Mouse (Mus musculus) liver, embryonic 13.5 days (tissue): ENCODE measurements around the gene Kcns1. TPM values are rescaled to one million over a fixed set of nuclear protein-coding genes. Genes with fewer than 3 reads are reported as not detected.

Experiments
- ATAC-seq: fragments of 200-750 bp; cut with Nextera tagmentation; 2 replicates; pipeline ENCODE4 v1.8.0; 2017; ENCODE audit warnings: low read depth, mild to moderate bottlenecking, moderate number of reproducible peaks, moderate library complexity
- DNase-seq: peaks from one replicate; pipeline ENCODE4 v3.0.0; 2022
- H3K27ac ChIP-seq: fragments of 300-500 bp; sonication (generic); 2 replicates; pipeline ENCODE4 v1.5.1; 2015; ENCODE audit warnings: moderate library complexity, mild to moderate bottlenecking, inconsistent platforms
- H3K27me3 ChIP-seq: fragments of 300-500 bp; sonication (generic); 2 replicates; pipeline ENCODE4 v1.6.1; 2015; ENCODE audit warnings: mild to moderate bottlenecking, inconsistent platforms
- H3K36me3 ChIP-seq: fragments of 300-500 bp; sonication (generic); 2 replicates; pipeline ENCODE4 v1.6.1; 2015; ENCODE audit warnings: mild to moderate bottlenecking, inconsistent platforms
- H3K4me1 ChIP-seq: fragments of 300-500 bp; sonication (generic); replicated peaks from 2 replicates; pipeline ENCODE4 v1.6.1; 2015; ENCODE audit warnings: inconsistent platforms
- H3K4me2 ChIP-seq: fragments of 300-500 bp; sonication (generic); 2 replicates; pipeline ENCODE4 v1.6.1; 2015; ENCODE audit warnings: inconsistent platforms, mild to moderate bottlenecking, moderate library complexity
- H3K4me3 ChIP-seq: fragments of 300-500 bp; sonication (generic); replicated peaks from 2 replicates; pipeline ENCODE4 v1.5.1; 2015; ENCODE audit warnings: mild to moderate bottlenecking, inconsistent platforms
- H3K9ac ChIP-seq: fragments of 300-500 bp; sonication (generic); 2 replicates; pipeline ENCODE4 v1.6.1; 2015; ENCODE audit warnings: mild to moderate bottlenecking, inconsistent platforms
- H3K9me3 ChIP-seq: fragments of 300-500 bp; sonication (generic); replicated peaks from 2 replicates; pipeline ENCODE4 v1.6.1; 2016; ENCODE audit warnings: inconsistent platforms
- WGBS: fragments of 180-500 bp; shearing (Covaris S2); methylation state at CpG from one replicate; pipeline ENCODE4 v1.1.7; 2015; ENCODE audit not compliant: insufficient replicate concordance; 5-methylcytosine and 5-hydroxymethylcytosine counted together
- polyA plus RNA-seq: library from polyadenylated mRNA; unstranded; fragments of >200 nt; fragmentation: Nextera tagmentation; extraction: Ambion mirVana; gene quantifications from 2 replicates; pipeline ENCODE4 v1.2.1, GENCODE M21; 2015

Kcns1 gene
- polyA plus RNA-seq, 1 experiment from 2014 or later = not detected

DNA sequence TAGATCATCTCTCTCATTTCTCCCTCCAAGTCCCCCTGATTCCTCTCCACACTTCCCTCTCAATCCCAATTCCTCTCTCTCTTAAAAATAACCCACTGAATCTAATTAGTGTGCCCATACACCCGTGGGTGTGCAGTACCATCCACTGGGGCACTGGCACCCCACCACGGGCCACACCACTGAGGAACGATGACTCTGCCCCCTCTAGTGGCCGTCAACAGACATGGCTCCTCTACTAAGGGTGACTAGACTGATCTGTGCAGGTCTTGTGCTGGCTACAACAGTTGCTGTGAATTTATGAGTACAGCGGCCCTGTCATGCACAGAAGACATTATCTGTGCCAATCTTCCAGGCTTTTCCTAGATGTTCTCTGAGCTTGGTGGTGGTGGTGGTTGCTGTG is 17.8 kb upstream of the Kcns1 start:
- WGBS = 16% methylated on average over 5 of the region's 5 CpGs
- no peaks in the 10 kb centered on the region for H3K4me1 ChIP-seq
- ATAC-seq (peak; percentile 47; the same call in 1 of the 2 replicates), DNase-seq (no peak)
- no peaks in the 10 kb centered on the region for H3K36me3 ChIP-seq
- no peak overlapping the region for H3K27ac ChIP-seq
- no peaks in the 10 kb centered on the region for H3K9me3 ChIP-seq
- 0 out of 2 replicates have a peak, but pooled peaks cover 5% of the 10 kb centered on the region for H3K27me3 ChIP-seq
- no peak overlapping the region for H3K4me3 ChIP-seq
- H3K4me2 ChIP-seq = no peak overlapping the region
- no peak overlapping the region for H3K9ac ChIP-seq

DNA sequence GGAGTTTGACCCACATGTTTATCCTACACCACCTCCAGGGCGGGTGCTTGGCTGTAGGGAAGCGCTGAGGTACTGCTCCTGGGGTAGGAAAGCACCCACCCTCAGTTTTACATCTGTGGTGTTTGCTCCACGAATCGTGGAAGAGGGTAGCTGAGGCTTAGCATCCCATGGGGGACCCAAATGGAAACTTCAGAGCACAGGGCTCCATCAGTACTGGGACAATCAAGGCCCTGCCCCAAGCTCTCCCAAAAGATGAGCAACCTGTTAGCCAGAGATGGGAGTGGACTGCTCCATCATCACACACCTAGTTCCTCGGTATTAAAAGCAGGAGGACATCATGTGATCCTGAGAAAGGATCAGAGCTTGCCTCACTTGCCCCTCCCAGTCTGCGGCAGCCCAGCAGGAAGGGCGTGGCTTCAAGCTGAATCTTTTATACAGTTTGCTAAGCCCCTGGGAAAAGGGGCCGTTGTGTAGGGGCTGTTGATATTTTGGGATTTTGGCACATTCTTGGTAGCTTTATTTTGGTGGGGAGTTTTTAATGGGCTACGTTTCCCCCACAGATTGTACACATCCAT is 13.3 kb upstream of the Kcns1 start:
- no peaks in the 10 kb centered on the region for H3K4me1 ChIP-seq
- 24% methylated on average over 9 of the region's 9 CpGs for WGBS
- H3K27me3 ChIP-seq = peaks cover 8% of the 10 kb centered on the region; the same call in 1 of the 2 replicates
- no peaks in the 10 kb centered on the region for H3K9me3 ChIP-seq
- H3K4me2 ChIP-seq = no peak overlapping the region
- H3K9ac ChIP-seq = no peak overlapping the region
- ATAC-seq (no peak), DNase-seq (no peak)
- no peak overlapping the region for H3K4me3 ChIP-seq
- no peak overlapping the region for H3K27ac ChIP-seq
- H3K36me3 ChIP-seq = no peaks in the 10 kb centered on the region

DNA sequence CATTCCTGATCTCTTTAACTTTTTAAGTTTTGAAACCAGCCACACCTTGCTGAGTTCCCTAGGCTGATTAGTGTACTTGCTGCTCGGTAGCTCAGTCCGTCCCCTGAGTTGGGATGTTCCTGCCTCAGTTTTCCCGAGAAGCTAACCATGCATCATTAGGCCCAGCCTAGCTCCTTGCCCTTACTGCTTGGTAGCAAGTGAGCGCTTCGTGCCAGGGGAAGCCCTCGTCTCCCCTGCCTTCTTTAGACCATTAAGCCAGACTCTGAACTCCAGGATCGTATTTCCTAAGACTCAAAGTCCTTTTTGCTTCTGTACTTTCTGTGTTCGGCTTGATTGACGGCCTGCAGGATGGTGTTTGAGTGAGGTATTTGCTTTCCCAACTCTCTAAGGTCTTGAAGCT is 12.4 kb upstream of the Kcns1 start:
- no peak overlapping the region for H3K27ac ChIP-seq
- ATAC-seq = no peak
- DNase-seq = no peak
- H3K36me3 ChIP-seq = no peaks in the 10 kb centered on the region
- no peak overlapping the region for H3K9ac ChIP-seq
- H3K4me1 ChIP-seq = no peaks in the 10 kb centered on the region
- no peak overlapping the region for H3K4me3 ChIP-seq
- H3K9me3 ChIP-seq = no peaks in the 10 kb centered on the region
- H3K27me3 ChIP-seq = peaks cover 11% of the 10 kb centered on the region; the same call in 1 of the 2 replicates
- no peak overlapping the region for H3K4me2 ChIP-seq
- WGBS = 51% methylated on average over 9 of the region's 9 CpGs

DNA sequence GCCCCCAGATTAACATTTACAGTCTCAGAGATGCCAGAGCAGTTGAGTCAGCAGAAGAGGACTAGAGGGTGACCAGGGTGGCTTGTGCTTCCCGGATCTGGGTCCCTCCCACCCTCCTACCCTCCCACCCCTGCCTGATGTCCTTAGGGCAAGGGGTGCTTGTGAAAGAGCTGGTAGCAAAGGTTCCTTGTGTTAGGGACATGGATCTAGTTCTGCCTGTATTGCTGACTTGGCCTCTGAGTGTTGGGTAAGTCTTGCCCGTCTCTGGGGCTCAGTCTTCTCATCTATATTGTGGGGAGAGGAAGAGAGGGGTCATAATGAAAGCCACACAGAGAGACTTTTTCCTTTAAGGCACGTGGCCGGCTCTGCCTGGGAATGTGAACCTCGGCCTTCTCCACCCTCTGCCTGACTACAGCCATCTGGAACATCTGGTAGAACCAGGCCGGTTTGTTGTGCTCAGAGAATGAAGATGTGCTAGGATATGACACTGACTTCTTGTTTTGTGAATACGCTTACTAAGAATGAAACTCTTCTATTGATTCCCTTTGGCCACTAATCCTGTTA is 11.9 kb upstream of the Kcns1 start, which contains the start of gene Wfdc5:
TSS of gene Wfdc5 (minus strand) at position 51 of the 564 bp plus-strand sequence.
- peaks cover 12% of the 10 kb centered on the region; the same call in 1 of the 2 replicates for H3K27me3 ChIP-seq
- ATAC-seq = no peak
- 55% methylated on average over 7 of the region's 7 CpGs for WGBS

DNA sequence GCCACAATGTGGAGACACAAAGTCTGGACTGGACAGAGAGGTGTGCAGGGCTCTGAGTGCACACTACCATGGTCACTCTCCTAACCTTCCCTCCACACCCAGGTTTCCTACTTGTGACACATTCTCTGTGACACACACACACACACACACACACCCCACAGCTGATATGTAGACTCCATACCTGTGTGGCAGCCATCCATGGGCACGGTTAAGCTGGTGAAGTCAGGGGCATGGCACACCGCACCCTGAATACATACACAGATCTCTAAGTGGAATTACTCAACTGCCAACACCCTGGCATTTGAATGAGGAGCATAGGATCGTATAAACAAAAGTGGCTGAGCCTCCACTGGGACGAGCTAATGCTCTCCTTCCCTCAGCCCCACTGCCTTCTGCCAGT is 9.9 kb upstream of the Kcns1 start:
- DNase-seq = no peak
- H3K4me3 ChIP-seq = no peak overlapping the region
- no peak overlapping the region for H3K4me2 ChIP-seq
- H3K36me3 ChIP-seq = no peaks in the 10 kb centered on the region
- H3K27ac ChIP-seq = no peak overlapping the region
- H3K9me3 ChIP-seq = no peaks in the 10 kb centered on the region
- WGBS = 76% methylated on average over 4 of the region's 4 CpGs
- H3K27me3 ChIP-seq = peaks cover 12% of the 10 kb centered on the region; the same call in 1 of the 2 replicates
- H3K9ac ChIP-seq = no peak overlapping the region
- no peak for ATAC-seq
- H3K4me1 ChIP-seq = no peaks in the 10 kb centered on the region

More for the DNA sequence above, 11.9 kb upstream of the Kcns1 start, which contains the start of gene Wfdc5:
- Histone ChIP-seq H3K9me3 (no peaks in the 10 kb centered on the region), H3K36me3 (no peaks in the 10 kb centered on the region), H3K4me3 (no peak within 1 kb of the TSS), H3K4me1 (no peaks in the 10 kb centered on the region), H3K4me2 (no peak within 1 kb of the TSS), H3K27ac (no peak within 1 kb of the TSS), H3K9ac (no peak within 1 kb of the TSS)
- DNase-seq = no peak

DNA sequence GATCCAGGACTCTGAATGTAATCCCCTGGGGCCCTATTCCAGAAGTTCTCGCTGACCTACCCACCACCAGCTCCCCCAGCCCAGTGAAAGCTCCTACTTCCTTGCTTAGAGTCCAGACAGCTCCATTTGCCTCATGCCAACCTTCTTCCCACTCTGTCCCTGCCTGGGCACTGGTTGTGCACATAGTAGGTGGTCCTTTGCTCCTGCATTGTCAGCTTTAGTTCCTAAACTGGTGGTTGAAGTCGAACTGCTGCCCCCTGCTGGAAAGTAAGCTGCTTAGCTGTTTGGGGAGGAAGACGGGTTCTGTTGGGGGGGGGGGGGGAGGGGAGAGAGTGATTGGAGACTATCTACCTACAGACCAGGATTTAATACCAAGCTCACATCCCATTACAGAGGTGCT is 9.2 kb upstream of the Kcns1 start:
- DNase-seq (no peak), ATAC-seq (no peak)
- whole genome bisulfite sequencing = 24% methylated on average over 3 of the region's 3 CpGs
- H3K27me3 ChIP-seq = peaks cover 12% of the 10 kb centered on the region; the same call in 1 of the 2 replicates
- H3K36me3 ChIP-seq = no peaks in the 10 kb centered on the region
- H3K27ac ChIP-seq = no peak overlapping the region
- H3K9ac ChIP-seq = no peak overlapping the region
- H3K9me3 ChIP-seq = no peaks in the 10 kb centered on the region
- H3K4me1 ChIP-seq = no peaks in the 10 kb centered on the region
- no peak overlapping the region for H3K4me2 ChIP-seq
- H3K4me3 ChIP-seq = no peak overlapping the region

DNA sequence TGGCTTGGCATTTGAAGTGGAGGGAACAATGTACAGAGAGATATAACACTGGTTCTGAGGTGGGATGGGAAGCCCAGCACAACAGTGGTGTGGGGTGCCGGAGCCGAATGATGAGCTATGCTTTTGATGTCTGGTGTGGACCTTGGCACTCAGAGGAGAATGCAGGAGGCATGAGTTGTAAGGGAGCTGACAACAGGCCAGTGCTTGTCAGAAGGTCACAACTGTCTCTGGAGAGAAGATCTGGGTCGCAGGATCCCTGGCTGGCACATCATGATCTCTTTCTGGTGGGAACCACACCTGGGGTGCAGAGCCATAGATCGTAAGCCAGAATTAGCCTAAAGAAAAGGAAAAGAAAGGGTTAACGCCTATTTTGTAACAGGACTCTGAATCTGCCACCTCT is 6.9 kb upstream of the Kcns1 start:
- Histone ChIP-seq H3K27me3 (peaks cover 16% of the 10 kb centered on the region), H3K4me3 (no peak overlapping the region), H3K27ac (no peak overlapping the region), H3K4me2 (no peak overlapping the region), H3K9ac (no peak overlapping the region), H3K9me3 (no peaks in the 10 kb centered on the region), H3K36me3 (no peaks in the 10 kb centered on the region), H3K4me1 (no peaks in the 10 kb centered on the region)
- 69% methylated on average over 5 of the region's 5 CpGs for WGBS
- DNase-seq (no peak), ATAC-seq (no peak)

DNA sequence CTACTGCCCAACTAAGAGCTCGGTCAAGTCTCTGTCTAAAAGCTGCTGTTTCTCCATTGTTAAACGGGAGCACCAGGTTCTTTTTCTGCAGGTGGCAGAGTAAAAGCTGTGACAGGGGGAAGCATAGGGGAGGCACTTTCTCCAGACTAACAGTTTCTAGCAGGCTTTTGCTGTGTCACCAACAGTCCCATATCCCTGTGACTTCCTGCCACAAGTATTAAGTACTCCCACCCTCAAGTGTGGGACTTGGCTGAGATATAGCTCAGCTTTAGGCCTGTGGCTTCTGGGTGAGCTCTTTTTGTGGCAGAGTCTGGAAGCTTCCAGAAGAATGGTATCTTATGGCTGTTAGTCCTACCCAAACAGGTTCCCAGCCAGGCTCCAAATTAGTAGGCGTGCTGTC is 4.9 kb upstream of the Kcns1 start:
- WGBS = 53% methylated on average over 3 of the region's 3 CpGs
- Histone ChIP-seq H3K9me3 (no peaks in the 10 kb centered on the region), H3K4me2 (no peak overlapping the region), H3K27me3 (peaks cover 32% of the 10 kb centered on the region), H3K4me1 (no peaks in the 10 kb centered on the region), H3K36me3 (no peaks in the 10 kb centered on the region), H3K4me3 (no peak overlapping the region), H3K9ac (no peak overlapping the region), H3K27ac (no peak overlapping the region)
- ATAC-seq = no peak
- no peak for DNase-seq

DNA sequence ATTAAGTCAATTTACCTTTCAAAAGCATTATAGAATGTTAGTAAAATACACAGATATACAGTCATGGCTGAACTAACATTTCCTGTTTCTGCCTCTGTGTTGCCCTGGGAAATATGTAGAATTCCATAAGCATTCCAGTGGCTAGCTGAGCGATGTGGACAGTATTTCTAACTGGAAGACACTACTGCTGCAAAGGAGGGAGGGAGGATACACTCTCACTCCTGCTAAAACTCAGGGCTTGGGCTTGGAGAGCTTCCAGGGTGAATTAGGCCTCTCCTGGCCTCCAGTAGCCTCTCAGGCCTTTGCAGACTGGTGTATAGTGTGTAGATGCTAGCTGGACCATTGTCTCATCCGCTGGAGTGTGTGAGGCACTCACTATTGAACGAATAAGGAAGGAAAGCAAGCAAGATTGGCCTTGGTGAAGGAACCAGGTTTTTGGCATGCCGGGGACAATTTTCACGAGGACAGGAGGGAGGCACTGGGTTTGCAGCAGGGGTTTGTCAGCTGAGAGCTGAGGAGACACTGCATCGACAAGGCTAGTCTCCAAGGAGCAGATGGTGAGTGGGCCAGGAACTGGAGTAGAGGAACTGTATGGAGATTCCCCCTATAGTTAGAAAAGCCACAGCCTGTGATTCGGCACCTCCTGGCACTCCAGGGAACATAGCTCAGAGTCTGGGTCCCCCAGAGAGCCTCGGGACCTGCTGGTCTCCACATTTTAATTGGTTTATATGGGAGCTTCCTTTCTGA is 3.9 kb upstream of the Kcns1 start:
- no peak overlapping the region for H3K4me2 ChIP-seq
- peaks cover 42% of the 10 kb centered on the region for H3K27me3 ChIP-seq
- 59% methylated on average over 8 of the region's 8 CpGs for WGBS
- H3K9me3 ChIP-seq = no peaks in the 10 kb centered on the region
- H3K27ac ChIP-seq = no peak overlapping the region
- ATAC-seq (no peak), DNase-seq (no peak)
- no peaks in the 10 kb centered on the region for H3K36me3 ChIP-seq
- no peak overlapping the region for H3K4me3 ChIP-seq
- no peaks in the 10 kb centered on the region for H3K4me1 ChIP-seq
- H3K9ac ChIP-seq = no peak overlapping the region

DNA sequence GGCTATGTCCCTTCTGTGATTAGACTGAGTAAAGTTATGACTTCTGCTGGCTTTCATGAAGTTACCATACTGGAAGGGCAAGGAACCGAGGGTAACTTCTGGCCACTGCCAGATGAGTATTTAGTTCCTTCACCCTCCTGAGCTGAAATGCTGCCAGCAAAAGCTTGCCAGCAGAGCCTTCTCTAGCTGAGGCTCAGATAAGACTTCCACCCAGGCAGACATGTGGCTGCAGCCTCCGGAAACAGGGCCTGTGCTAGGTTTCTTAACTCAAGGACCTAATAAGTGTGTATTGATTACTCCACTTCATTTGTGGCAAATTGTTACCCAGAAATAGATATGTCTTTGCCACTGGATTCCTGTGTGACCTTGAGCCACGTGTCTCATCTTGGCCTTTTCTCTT is 2.5 kb upstream of the Kcns1 start:
- no peak overlapping the region for H3K4me2 ChIP-seq
- no peak for ATAC-seq
- peaks cover 54% of the 10 kb centered on the region for H3K27me3 ChIP-seq
- no peaks in the 10 kb centered on the region for H3K9me3 ChIP-seq
- DNase-seq = no peak
- 40% methylated on average over 3 of the region's 3 CpGs for WGBS
- peaks cover 3% of the 10 kb centered on the region for H3K4me1 ChIP-seq
- no peak overlapping the region for H3K4me3 ChIP-seq
- H3K27ac ChIP-seq = no peak overlapping the region
- H3K9ac ChIP-seq = no peak overlapping the region
- H3K36me3 ChIP-seq = no peaks in the 10 kb centered on the region

DNA sequence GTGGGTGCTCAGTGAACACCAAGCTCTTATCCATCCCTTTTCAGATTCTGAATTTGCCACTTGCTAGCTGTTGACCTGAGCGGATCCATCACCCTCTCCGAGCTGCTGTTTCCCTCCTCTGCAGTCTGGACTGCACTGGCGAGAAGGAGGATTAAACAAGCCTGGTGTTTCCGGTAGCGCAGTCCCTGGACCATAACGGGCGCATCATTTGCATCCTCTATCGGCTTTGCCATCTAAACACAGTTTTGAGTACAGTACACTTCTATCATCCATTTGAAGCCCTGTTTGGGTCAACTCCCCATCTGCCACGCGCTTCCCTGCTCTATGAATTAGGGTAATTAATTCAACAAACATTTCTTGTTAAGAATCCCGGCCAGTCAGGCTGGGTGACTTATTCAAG is 587 bp downstream of the Kcns1 start:
- H3K27ac ChIP-seq = no peak overlapping the region
- H3K36me3 ChIP-seq = no peaks in the 10 kb centered on the region
- no peak for ATAC-seq
- 7% methylated on average over 11 of the region's 11 CpGs for WGBS
- H3K4me3 ChIP-seq = no peak overlapping the region
- H3K27me3 ChIP-seq = peaks cover 83% of the 10 kb centered on the region
- no peaks in the 10 kb centered on the region for H3K9me3 ChIP-seq
- peaks cover 7% of the 10 kb centered on the region for H3K4me1 ChIP-seq
- DNase-seq = no peak
- no peak overlapping the region for H3K4me2 ChIP-seq
- H3K9ac ChIP-seq = no peak overlapping the region
